Mouse (Mus musculus): ENCODE measurements around the gene Olfr666. TPM values are rescaled to one million over a fixed set of nuclear protein-coding genes. Genes with fewer than 3 reads are reported as not detected.
"Not testable (repeated sequence)": the region's sequence is repeated elsewhere in the genome, so short reads cannot be mapped to it uniquely, and the experiment has no call there.

Gene Olfr666
- not detected in 2 replicates for polyA plus RNA-seq (2014; fragmentation: Nextera tagmentation; extraction: Ambion mirVana)

GRCm38 (mm10) chr7:104895852-104896251, at the start of gene Olfr666:
Gene Olfr666 (minus strand): TSS chr7:104895952.
- H3K9me3 ChIP-seq (ENCODE audit: control insufficient read depth, low read length): no peaks in the 10 kb centered on the region
- H3K27ac ChIP-seq (ENCODE audit: low read depth, low read length): no peak within 1 kb of the TSS
- H3K4me2 ChIP-seq (replicated peaks; ENCODE audit: low read depth, low read length): no peak within 1 kb of the TSS
- WGBS: 92% methylated on average over 2 of the region's 2 CpGs
- H3K27me3 ChIP-seq (ENCODE audit: control insufficient read depth, insufficient read depth, low read length): no peaks in the 10 kb centered on the region
- no peak within 1 kb of the TSS for H3K4me3 ChIP-seq (ENCODE audit: low read length)
- ATAC-seq (ENCODE audit: low FRiP score, low TSS enrichment): no peak
- no peak within 1 kb of the TSS for H3K9ac ChIP-seq (ENCODE audit: low read depth, low read length)
- H3K36me3 ChIP-seq (ENCODE audit: control insufficient read depth, insufficient read depth, low read length): no peaks in the 10 kb centered on the region
- H3K4me1 ChIP-seq (ENCODE audit: control insufficient read depth, insufficient read depth, low read length): no peaks in the 10 kb centered on the region

- Histone ChIP-seq H3K4me1 (ENCODE audit: control insufficient read depth, insufficient read depth, low read length) (no peaks in the 10 kb centered on the region), H3K4me2 (replicated peaks; ENCODE audit: low read depth, low read length) (no peak within 1 kb of the TSS), H3K4me3 (ENCODE audit: low read length) (no peak within 1 kb of the TSS), H3K36me3 (ENCODE audit: control insufficient read depth, insufficient read depth, low read length) (no peaks in the 10 kb centered on the region), H3K27ac (ENCODE audit: low read depth, low read length) (no peak within 1 kb of the TSS), H3K27me3 (ENCODE audit: control insufficient read depth, insufficient read depth, low read length) (no peaks in the 10 kb centered on the region), H3K9ac (ENCODE audit: low read depth, low read length) (no peak within 1 kb of the TSS), H3K9me3 (ENCODE audit: control insufficient read depth, low read length) (no peaks in the 10 kb centered on the region)
- 92% methylated on average over 1 of the region's 1 CpGs for WGBS
- ATAC-seq (ENCODE audit: low FRiP score, low TSS enrichment): no peak
These were observed 38.2 kb upstream of the Olfr666 start, which contains the start of gene Olfr669 for GRCm38 (mm10) chr7:104933940-104934339. Gene Olfr669 (plus strand): TSS chr7:104934240.

- H3K27me3 ChIP-seq (ENCODE audit: control insufficient read depth, insufficient read depth, low read length): no peaks in the 10 kb centered on the region
- ATAC-seq (ENCODE audit: low FRiP score, low TSS enrichment): no peak
- H3K4me3 ChIP-seq (ENCODE audit: low read length): no peak within 1 kb of the TSS
- no peak within 1 kb of the TSS for H3K4me2 ChIP-seq (replicated peaks; ENCODE audit: low read depth, low read length)
- H3K36me3 ChIP-seq (ENCODE audit: control insufficient read depth, insufficient read depth, low read length): no peaks in the 10 kb centered on the region
- H3K9me3 ChIP-seq (ENCODE audit: control insufficient read depth, low read length): no peaks in the 10 kb centered on the region
- no peak within 1 kb of the TSS for H3K27ac ChIP-seq (ENCODE audit: low read depth, low read length)
- no peaks in the 10 kb centered on the region for H3K4me1 ChIP-seq (ENCODE audit: control insufficient read depth, insufficient read depth, low read length)
- no peak within 1 kb of the TSS for H3K9ac ChIP-seq (ENCODE audit: low read depth, low read length)
- 73% methylated on average over 1 of the region's 1 CpGs for WGBS
These were observed 32.2 kb upstream of the Olfr666 start, which contains the start of gene Olfr668 for GRCm38 (mm10) chr7:104927957-104928356. Gene Olfr668 (minus strand): TSS chr7:104928057.

- Histone ChIP-seq H3K27ac (ENCODE audit: low read depth, low read length) (no peak within 1 kb of the TSS), H3K27me3 (ENCODE audit: control insufficient read depth, insufficient read depth, low read length) (no peaks in the 10 kb centered on the region), H3K4me3 (ENCODE audit: low read length) (no peak within 1 kb of the TSS), H3K4me2 (replicated peaks; ENCODE audit: low read depth, low read length) (no peak within 1 kb of the TSS), H3K9me3 (ENCODE audit: control insufficient read depth, low read length) (no peaks in the 10 kb centered on the region), H3K4me1 (ENCODE audit: control insufficient read depth, insufficient read depth, low read length) (no peaks in the 10 kb centered on the region), H3K36me3 (ENCODE audit: control insufficient read depth, insufficient read depth, low read length) (no peaks in the 10 kb centered on the region), H3K9ac (ENCODE audit: low read depth, low read length) (no peak within 1 kb of the TSS)
- no peak for ATAC-seq (ENCODE audit: low FRiP score, low TSS enrichment)
- WGBS: 93% methylated on average over 1 of the region's 1 CpGs
These were observed 25.6 kb upstream of the Olfr666 start, which contains the start of gene Olfr667 for GRCm38 (mm10) chr7:104921382-104921781. Gene Olfr667 (minus strand): TSS chr7:104921482.

GRCm38 (mm10) chr7:104877731-104878130, 18.0 kb downstream of the Olfr666 start, which contains the start of gene Olfr665:
Gene Olfr665 (plus strand): TSS chr7:104878031.
- no peaks in the 10 kb centered on the region for H3K9me3 ChIP-seq (ENCODE audit: control insufficient read depth, low read length)
- H3K4me1 ChIP-seq (ENCODE audit: control insufficient read depth, insufficient read depth, low read length): no peaks in the 10 kb centered on the region
- 55% methylated on average over 1 of the region's 1 CpGs for WGBS
- no peaks in the 10 kb centered on the region for H3K27me3 ChIP-seq (ENCODE audit: control insufficient read depth, insufficient read depth, low read length)
- ATAC-seq (ENCODE audit: low FRiP score, low TSS enrichment): no peak
- H3K4me2 ChIP-seq (replicated peaks; ENCODE audit: low read depth, low read length): no peak within 1 kb of the TSS
- H3K27ac ChIP-seq (ENCODE audit: low read depth, low read length): no peak within 1 kb of the TSS
- no peaks in the 10 kb centered on the region for H3K36me3 ChIP-seq (ENCODE audit: control insufficient read depth, insufficient read depth, low read length)
- no peak within 1 kb of the TSS for H3K4me3 ChIP-seq (ENCODE audit: low read length)
- H3K9ac ChIP-seq (ENCODE audit: low read depth, low read length): no peak within 1 kb of the TSS

GRCm38 (mm10) chr7:104861381-104861780, 34.4 kb downstream of the Olfr666 start:
- Histone ChIP-seq H3K27ac (ENCODE audit: low read depth, low read length) (no peak overlapping the region), H3K27me3 (ENCODE audit: control insufficient read depth, insufficient read depth, low read length) (no peaks in the 10 kb centered on the region), H3K36me3 (ENCODE audit: control insufficient read depth, insufficient read depth, low read length) (no peaks in the 10 kb centered on the region), H3K4me2 (replicated peaks; ENCODE audit: low read depth, low read length) (no peak overlapping the region), H3K4me1 (ENCODE audit: control insufficient read depth, insufficient read depth, low read length) (no peaks in the 10 kb centered on the region), H3K4me3 (ENCODE audit: low read length) (no peak overlapping the region), H3K9me3 (ENCODE audit: control insufficient read depth, low read length) (no peaks in the 10 kb centered on the region), H3K9ac (ENCODE audit: low read depth, low read length) (no peak overlapping the region)
- 82% methylated on average over 3 of the region's 3 CpGs for WGBS
- ATAC-seq (ENCODE audit: low FRiP score, low TSS enrichment): no peak

- 55% methylated on average over 1 of the region's 1 CpGs for WGBS
- Histone ChIP-seq H3K9me3 (ENCODE audit: control insufficient read depth, low read length) (no peaks in the 10 kb centered on the region), H3K9ac (ENCODE audit: low read depth, low read length) (no peak overlapping the region), H3K27me3 (ENCODE audit: control insufficient read depth, insufficient read depth, low read length) (no peaks in the 10 kb centered on the region), H3K4me1 (ENCODE audit: control insufficient read depth, insufficient read depth, low read length) (no peaks in the 10 kb centered on the region), H3K4me2 (replicated peaks; ENCODE audit: low read depth, low read length) (no peak overlapping the region), H3K4me3 (ENCODE audit: low read length) (no peak overlapping the region), H3K27ac (ENCODE audit: low read depth, low read length) (no peak overlapping the region), H3K36me3 (ENCODE audit: control insufficient read depth, insufficient read depth, low read length) (no peaks in the 10 kb centered on the region)
- ATAC-seq (ENCODE audit: low FRiP score, low TSS enrichment): no peak
These were observed 38.1 kb downstream of the Olfr666 start for GRCm38 (mm10) chr7:104857683-104858082.

- H3K4me1 ChIP-seq (ENCODE audit: control insufficient read depth, insufficient read depth, low read length); ATAC-seq (ENCODE audit: low FRiP score, low TSS enrichment); H3K9ac ChIP-seq (ENCODE audit: low read depth, low read length); H3K27ac ChIP-seq (ENCODE audit: low read depth, low read length); H3K4me2 ChIP-seq (replicated peaks; ENCODE audit: low read depth, low read length); H3K4me3 ChIP-seq (ENCODE audit: low read length); H3K36me3 ChIP-seq (ENCODE audit: control insufficient read depth, insufficient read depth, low read length); H3K9me3 ChIP-seq (ENCODE audit: control insufficient read depth, low read length); H3K27me3 ChIP-seq (ENCODE audit: control insufficient read depth, insufficient read depth, low read length): not testable (repeated sequence)
- 77% methylated on average over 2 of the region's 2 CpGs for WGBS
These were observed 39.0 kb downstream of the Olfr666 start, which contains the start of gene Usp17la for GRCm38 (mm10) chr7:104856709-104857108. Gene Usp17la (plus strand): TSS chr7:104857009.

GRCm38 (mm10) chr7:104855248-104855750, 40.5 kb downstream of the Olfr666 start:
- no peaks in the 10 kb centered on the region for H3K9me3 ChIP-seq (ENCODE audit: control insufficient read depth, low read length)
- no peaks in the 10 kb centered on the region for H3K4me1 ChIP-seq (ENCODE audit: control insufficient read depth, insufficient read depth, low read length)
- H3K27me3 ChIP-seq (ENCODE audit: control insufficient read depth, insufficient read depth, low read length): no peaks in the 10 kb centered on the region
- ATAC-seq (ENCODE audit: low FRiP score, low TSS enrichment): no peak
- WGBS: 86% methylated on average over 3 of the region's 3 CpGs
- no peak overlapping the region for H3K4me3 ChIP-seq (ENCODE audit: low read length)
- no peak overlapping the region for H3K27ac ChIP-seq (ENCODE audit: low read depth, low read length)
- no peak overlapping the region for H3K4me2 ChIP-seq (replicated peaks; ENCODE audit: low read depth, low read length)
- no peaks in the 10 kb centered on the region for H3K36me3 ChIP-seq (ENCODE audit: control insufficient read depth, insufficient read depth, low read length)
- H3K9ac ChIP-seq (ENCODE audit: low read depth, low read length): no peak overlapping the region
